Mouse (Mus musculus) lung, adult 2 months (tissue): ENCODE measurements at regions not wholly inside any gene's neighbourhood (a gene's known extent, or its start where the extent isn't known, plus 50 kb on each side); places are given as distances from the start of the nearest gene placed in this dataset.

ENCODE experiments used
- CTCF ChIP-seq: fragments of 200-500 bp; IDR thresholded peaks from 2 replicates; pipeline ENCODE4 v1.5.1; 2011; ENCODE audit warnings: mild to moderate bottlenecking, low read length, control low read depth; ENCODE audit not compliant: insufficient read depth
- POLR2A ChIP-seq: fragments of 200-500 bp; IDR thresholded peaks from 2 replicates; pipeline ENCODE4 v1.6.1; 2011; ENCODE audit warnings: low read depth, mild to moderate bottlenecking, control low read depth, low read length, borderline replicate concordance; ENCODE audit errors: extremely low read depth

GRCm38 (mm10) chr10:45763160-45763955, 185.7 kb downstream of the Hace1 start:
- TF ChIP-seq CTCF (no peak), POLR2A (no peak)
